Mouse (Mus musculus): ENCODE data around the gene Mecr.

The Mecr gene

GRCm38 (mm10) chr4:131890692-131891091 is 47.4 kb downstream of the Mecr start:
- DNase-seq (ENCODE audit: low spot score): no peak

GRCm38 (mm10) chr4:131897109-131897508 is 53.8 kb downstream of the Mecr start:
- no peak for DNase-seq (ENCODE audit: low spot score)

GRCm38 (mm10) chr4:131897787-131898186 is 54.5 kb downstream of the Mecr start:
- no peak for DNase-seq (ENCODE audit: low spot score)

GRCm38 (mm10) chr4:131898503-131899179 is 55.4 kb downstream of the Mecr start:
- no peak for DNase-seq (ENCODE audit: low spot score)

GRCm38 (mm10) chr4:131899180-131899554 is 55.9 kb downstream of the Mecr start:
- DNase-seq (ENCODE audit: low spot score): no peak

- DNase-seq (ENCODE audit: low spot score): no peak
Measured at GRCm38 (mm10) chr4:131901090-131901489, 57.8 kb downstream of the Mecr start.

- DNase-seq (ENCODE audit: low spot score): no peak
Measured at GRCm38 (mm10) chr4:131904478-131904877, 61.2 kb downstream of the Mecr start.

- DNase-seq (ENCODE audit: low spot score): no peak
Measured at GRCm38 (mm10) chr4:131906423-131906822, 63.2 kb downstream of the Mecr start.

- no peak for DNase-seq (ENCODE audit: low spot score)
Measured at GRCm38 (mm10) chr4:131907912-131908311, 64.6 kb downstream of the Mecr start.

- DNase-seq (ENCODE audit: low spot score): no peak
Measured at GRCm38 (mm10) chr4:131910237-131910994, 67.1 kb downstream of the Mecr start.

GRCm38 (mm10) chr4:131911521-131911920 is 68.3 kb downstream of the Mecr start:
- DNase-seq (ENCODE audit: low spot score): no peak

- no peak for DNase-seq (ENCODE audit: low spot score)
Measured at GRCm38 (mm10) chr4:131913526-131913925, 70.3 kb downstream of the Mecr start.

- no peak for DNase-seq (ENCODE audit: low spot score)
Measured at GRCm38 (mm10) chr4:131914046-131914643, 70.9 kb downstream of the Mecr start.

GRCm38 (mm10) chr4:131914891-131915469 is 71.7 kb downstream of the Mecr start:
- DNase-seq (ENCODE audit: low spot score): no peak

- no peak for DNase-seq (ENCODE audit: low spot score)
Measured at GRCm38 (mm10) chr4:131915821-131916328, 72.6 kb downstream of the Mecr start.

GRCm38 (mm10) chr4:131916425-131916824 is 73.2 kb downstream of the Mecr start:
- no peak for DNase-seq (ENCODE audit: low spot score)

- DNase-seq (ENCODE audit: low spot score): no peak
Measured at GRCm38 (mm10) chr4:131917010-131917555, 73.8 kb downstream of the Mecr start.
